Mouse (Mus musculus) retina, postnatal 7 days (tissue): ENCODE results near the gene Calcb.

Source experiments
- DNase-seq: peaks from one replicate; pipeline ENCODE4 v3.0.0-alpha.2; 2012; ENCODE audit warnings: low read depth, low spot score

Gene Calcb

GRCm38 (mm10) chr7:114753471-114753870, 35.0 kb downstream of the Calcb start:
- DNase-seq: no peak

- no peak for DNase-seq
These were observed 35.8 kb downstream of the Calcb start for GRCm38 (mm10) chr7:114754196-114754595.

GRCm38 (mm10) chr7:114754626-114755025, 36.2 kb downstream of the Calcb start:
- DNase-seq: no peak

GRCm38 (mm10) chr7:114762660-114763059, 44.2 kb downstream of the Calcb start:
- no peak for DNase-seq

GRCm38 (mm10) chr7:114765273-114765672, 46.8 kb downstream of the Calcb start:
- DNase-seq: no peak

GRCm38 (mm10) chr7:114766523-114766922, 48.1 kb downstream of the Calcb start:
- DNase-seq: no peak

- no peak for DNase-seq
These were observed 50.1 kb downstream of the Calcb start for GRCm38 (mm10) chr7:114768516-114768915.

GRCm38 (mm10) chr7:114769041-114769440, 50.6 kb downstream of the Calcb start:
- DNase-seq: no peak

- no peak for DNase-seq
These were observed 52.1 kb downstream of the Calcb start for GRCm38 (mm10) chr7:114770586-114770985.

- no peak for DNase-seq
These were observed 53.4 kb downstream of the Calcb start for GRCm38 (mm10) chr7:114771801-114772200.
